Mouse (Mus musculus) forebrain, postnatal 0 days (tissue): Measurements from ENCODE around the gene Mib2. TPM values are rescaled to one million over a fixed set of nuclear protein-coding genes. Genes with fewer than 3 reads are reported as not detected.

ENCODE experiments used
- ATAC-seq: fragments of 200-750 bp; cut with Nextera tagmentation; 2 replicates; pipeline ENCODE4 v1.8.0; 2017; ENCODE audit warnings: mild to moderate bottlenecking, moderate library complexity
- DNase-seq: peaks from one replicate; pipeline ENCODE4 v3.0.0-alpha.2; 2015
- H3K27ac ChIP-seq: fragments of 300-500 bp; sonication (generic); 2 replicates; pipeline ENCODE4 v1.5.1; 2014; ENCODE audit warnings: low read depth, mild to moderate bottlenecking, antibody characterized with exemption, low read length, moderate library complexity, mixed read lengths
- H3K27me3 ChIP-seq: fragments of 300-500 bp; sonication (generic); 2 replicates; pipeline ENCODE4 v1.6.1; 2014; ENCODE audit warnings: mild to moderate bottlenecking, low read length, mixed read lengths; ENCODE audit not compliant: insufficient read depth
- H3K36me3 ChIP-seq: fragments of 300-500 bp; sonication (generic); 2 replicates; pipeline ENCODE4 v1.6.1; 2014; ENCODE audit warnings: mild to moderate bottlenecking, moderate library complexity; ENCODE audit not compliant: insufficient read depth
- H3K4me1 ChIP-seq: fragments of 300-500 bp; sonication (generic); 2 replicates; pipeline ENCODE4 v1.6.1; 2014; ENCODE audit warnings: antibody characterized with exemption; ENCODE audit not compliant: insufficient read depth
- H3K4me2 ChIP-seq: fragments of 300-500 bp; sonication (generic); 2 replicates; pipeline ENCODE4 v1.6.1; 2014; ENCODE audit warnings: low read depth, mild to moderate bottlenecking, moderate library complexity
- H3K4me3 ChIP-seq: fragments of 300-500 bp; sonication (generic); 2 replicates; pipeline ENCODE4 v1.5.1; 2014; ENCODE audit warnings: low read depth, low read length, mixed read lengths
- H3K9ac ChIP-seq: fragments of 300-500 bp; sonication (generic); 2 replicates; pipeline ENCODE4 v1.6.1; 2014; ENCODE audit warnings: mild to moderate bottlenecking
- H3K9me3 ChIP-seq: fragments of 300-500 bp; sonication (generic); 2 replicates; pipeline ENCODE4 v1.6.1; 2016; ENCODE audit warnings: low read length
- CTCF ChIP-seq: sonication (generic); IDR thresholded peaks from 2 replicates; pipeline ENCODE4 v1.5.1; 2016; ENCODE audit warnings: antibody characterized with exemption, control low read depth, low read depth
- WGBS: fragments of 180-500 bp; shearing (Covaris S2); extraction: QIAGEN DNeasy Blood & Tissue Kit; methylation state at CpG from one replicate; pipeline ENCODE4 v1.1.7; 2014; 5-methylcytosine and 5-hydroxymethylcytosine counted together
- polyA plus RNA-seq: library from polyadenylated mRNA; unstranded; fragments of >200 nt; fragmentation: Nextera tagmentation; extraction: Ambion mirVana; gene quantifications from 2 replicates; pipeline ENCODE4 v1.2.1, GENCODE M21; 2015
- total RNA-seq: library from RNA; depleted of rRNA; stranded (reverse); fragments of >200 nt; gene quantifications from 2 replicates; pipeline ENCODE4 v1.2.3, GENCODE M21; 2014; rRNA removed

Gene Mib2
- total RNA-seq (98.0 and 116 TPM in 2 replicates), polyA plus RNA-seq (42.9 and 46.5 TPM in 2 replicates)

DNA sequence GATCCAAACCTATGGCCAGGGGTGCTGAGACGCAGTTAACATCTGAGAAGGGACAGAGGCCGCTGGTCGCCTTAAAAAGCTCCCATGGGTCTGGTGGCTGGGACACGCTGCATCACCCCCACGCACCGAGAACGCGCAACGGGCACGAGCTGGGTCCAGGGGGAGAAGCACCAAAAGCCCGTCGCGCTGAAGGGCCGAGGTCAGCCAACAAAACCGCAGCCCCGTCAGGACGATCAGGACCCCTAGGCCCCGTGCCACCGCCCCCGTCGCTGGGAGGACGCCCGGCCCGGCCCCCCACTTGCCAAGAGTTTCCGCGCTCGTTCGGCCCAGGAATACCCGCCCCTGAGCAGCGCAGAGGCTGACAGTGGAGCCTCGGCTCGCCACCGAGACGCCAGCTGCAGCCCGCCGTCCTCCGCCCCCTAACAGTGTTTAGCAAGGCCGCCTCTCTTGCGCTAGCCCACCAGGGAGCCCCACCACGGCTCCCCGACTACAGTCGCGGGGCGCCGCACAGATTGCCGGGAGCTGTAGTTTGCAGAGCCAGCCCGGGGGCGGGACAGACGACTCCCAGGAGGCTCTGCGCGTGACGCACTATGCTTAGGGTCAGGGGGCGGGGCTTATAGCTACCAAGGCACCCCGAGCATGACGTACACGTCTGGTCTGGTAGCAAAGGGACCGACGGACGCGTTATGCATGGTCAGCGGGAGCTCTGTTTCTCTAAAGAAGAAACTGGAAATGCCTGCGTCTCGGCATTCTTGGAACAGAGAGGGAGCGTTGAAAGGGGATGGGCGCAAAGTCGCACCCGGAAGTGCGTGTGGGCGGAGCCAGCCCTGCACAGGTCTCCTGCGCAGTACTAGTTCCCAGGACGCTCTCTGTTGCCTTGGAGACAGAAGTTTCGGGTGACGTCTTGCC is at the start of gene Mib2:
Mib2 (minus strand) TSS at position 510 of the 909 bp plus-strand sequence.
- no peaks in the 10 kb centered on the region for H3K9me3 ChIP-seq
- H3K9ac ChIP-seq = peak within 1 kb of the TSS; percentile 83
- peaks cover 6% of the 10 kb centered on the region; the same call in 1 of the 2 replicates for H3K4me1 ChIP-seq
- peak within 1 kb of the TSS; percentile 83 for H3K4me2 ChIP-seq
- TF ChIP-seq CTCF = peak; percentile 30
- H3K27me3 ChIP-seq = no peaks in the 10 kb centered on the region
- ATAC-seq (peak; percentile 99), DNase-seq (peak; percentile 99)
- WGBS = 3% methylated on average over 73 of the region's 73 CpGs
- peak within 1 kb of the TSS; percentile 69 for H3K4me3 ChIP-seq
- H3K36me3 ChIP-seq = peaks cover 16% of the 10 kb centered on the region
- H3K27ac ChIP-seq = peak within 1 kb of the TSS; percentile 78

DNA sequence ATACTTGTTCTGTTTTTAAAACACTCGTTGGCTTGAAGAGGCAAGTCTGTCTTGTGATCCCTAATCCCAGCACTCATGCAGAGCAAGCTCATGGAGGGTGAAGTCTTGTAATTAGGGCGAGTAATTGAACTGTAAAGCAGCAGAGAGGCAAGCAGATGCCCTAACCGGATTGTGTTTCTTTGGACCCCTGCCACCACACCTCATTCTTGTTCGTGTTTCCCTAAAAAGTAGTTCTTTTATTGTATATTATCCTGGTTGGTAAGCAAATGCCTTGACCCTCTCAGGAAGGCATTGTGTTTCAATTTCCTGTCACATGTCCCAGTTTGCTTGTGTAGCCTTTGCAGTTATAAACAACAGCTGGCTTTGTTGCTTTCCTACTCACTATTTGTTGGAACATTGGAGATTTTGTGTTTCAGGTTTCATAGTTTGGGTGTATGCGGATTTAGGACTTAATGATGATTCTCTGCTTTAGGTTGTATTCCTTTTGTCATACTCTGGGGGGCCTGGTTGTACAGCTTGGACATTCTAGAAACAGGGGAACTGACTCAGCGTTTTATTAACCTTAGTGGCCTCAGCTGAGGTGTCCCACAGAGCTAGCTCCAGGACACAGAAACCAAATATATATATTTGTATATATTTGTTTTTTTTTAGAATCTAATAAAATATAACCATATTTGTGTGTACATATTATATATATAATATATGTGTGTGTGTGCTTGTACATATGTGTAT is 41.7 kb upstream of the Mib2 start:
- no peak for TF ChIP-seq CTCF
- Histone ChIP-seq H3K27ac (0 out of 2 replicates have a peak overlapping the region, but pooled peaks have one; percentile 1), H3K36me3 (peaks cover 4% of the 10 kb centered on the region), H3K4me3 (no peak overlapping the region), H3K4me1 (0 out of 2 replicates have a peak, but pooled peaks cover 5% of the 10 kb centered on the region), H3K4me2 (no peak overlapping the region), H3K9ac (no peak overlapping the region), H3K9me3 (no peaks in the 10 kb centered on the region), H3K27me3 (no peaks in the 10 kb centered on the region)
- ATAC-seq (no peak), DNase-seq (no peak)
- 36% methylated on average over 6 of the region's 6 CpGs for WGBS

DNA sequence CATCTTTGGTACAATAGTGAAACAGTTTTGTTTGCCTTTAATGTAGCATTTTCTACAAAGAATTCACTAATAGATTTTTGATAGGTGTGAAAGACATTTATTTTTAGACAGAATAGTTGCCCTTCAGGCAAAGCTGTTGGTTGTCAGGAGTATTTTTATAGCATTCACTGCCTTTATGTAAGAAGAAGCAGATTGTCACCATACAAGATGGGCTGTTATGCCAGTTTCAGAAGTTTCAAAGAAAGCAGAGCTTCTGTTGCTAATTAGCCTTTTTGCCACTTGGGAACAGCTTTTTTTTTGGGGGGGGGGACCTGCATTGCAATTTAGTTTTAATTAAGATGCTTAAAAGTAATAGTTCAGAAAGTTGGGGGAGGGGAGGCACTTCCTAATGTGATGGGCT is 40.0 kb upstream of the Mib2 start:
- ATAC-seq (no peak), DNase-seq (no peak)
- Histone ChIP-seq H3K9me3 (no peaks in the 10 kb centered on the region), H3K27me3 (no peaks in the 10 kb centered on the region), H3K27ac (no peak overlapping the region), H3K9ac (no peak overlapping the region), H3K4me2 (no peak overlapping the region), H3K4me3 (no peak overlapping the region), H3K36me3 (no peaks in the 10 kb centered on the region), H3K4me1 (0 out of 2 replicates have a peak, but pooled peaks cover 5% of the 10 kb centered on the region)
- no peak for TF ChIP-seq CTCF

DNA sequence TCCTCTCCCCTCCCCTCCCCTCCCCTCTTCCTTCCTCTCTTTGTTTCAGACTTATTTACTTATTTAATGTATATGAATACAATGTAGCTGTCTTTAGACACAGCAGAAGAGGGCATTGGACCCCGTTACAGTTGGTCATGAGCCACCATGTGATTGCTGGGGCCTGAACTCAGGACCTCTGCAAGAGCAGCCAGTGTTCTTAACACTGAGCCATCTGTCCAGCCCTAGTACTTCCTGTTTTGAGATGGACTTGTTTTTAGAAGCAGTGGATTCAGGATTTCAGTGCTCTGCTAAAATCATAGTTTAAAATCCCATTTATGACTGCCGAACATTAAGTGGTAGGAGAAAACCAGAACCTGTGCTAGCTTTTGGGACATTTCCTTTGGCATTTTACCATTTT is 39.6 kb upstream of the Mib2 start:
- Histone ChIP-seq H3K9ac (no peak overlapping the region), H3K4me3 (no peak overlapping the region), H3K36me3 (no peaks in the 10 kb centered on the region), H3K27ac (no peak overlapping the region), H3K4me2 (no peak overlapping the region), H3K9me3 (no peaks in the 10 kb centered on the region), H3K4me1 (0 out of 2 replicates have a peak, but pooled peaks cover 5% of the 10 kb centered on the region), H3K27me3 (no peaks in the 10 kb centered on the region)
- 68% methylated on average over 2 of the region's 2 CpGs for WGBS
- DNase-seq (no peak), ATAC-seq (no peak)
- no peak for TF ChIP-seq CTCF

GRCm38 (mm10) chr4:155705592-155705929 is 36.6 kb upstream of the Mib2 start:
- H3K36me3 ChIP-seq = no peaks in the 10 kb centered on the region
- peak overlapping the region; percentile 67 for H3K4me3 ChIP-seq
- peak overlapping the region; percentile 93 for H3K27ac ChIP-seq
- H3K27me3 ChIP-seq = no peaks in the 10 kb centered on the region
- peak overlapping the region; percentile 70 for H3K9ac ChIP-seq
- WGBS = under 1% methylated on average over 19 of the region's 19 CpGs
- ATAC-seq = no peak
- DNase-seq = peak; percentile 31
- H3K4me2 ChIP-seq = peak overlapping the region; percentile 85
- TF ChIP-seq CTCF = no peak
- H3K9me3 ChIP-seq = no peaks in the 10 kb centered on the region
- H3K4me1 ChIP-seq = 0 out of 2 replicates have a peak, but pooled peaks cover 5% of the 10 kb centered on the region

DNA sequence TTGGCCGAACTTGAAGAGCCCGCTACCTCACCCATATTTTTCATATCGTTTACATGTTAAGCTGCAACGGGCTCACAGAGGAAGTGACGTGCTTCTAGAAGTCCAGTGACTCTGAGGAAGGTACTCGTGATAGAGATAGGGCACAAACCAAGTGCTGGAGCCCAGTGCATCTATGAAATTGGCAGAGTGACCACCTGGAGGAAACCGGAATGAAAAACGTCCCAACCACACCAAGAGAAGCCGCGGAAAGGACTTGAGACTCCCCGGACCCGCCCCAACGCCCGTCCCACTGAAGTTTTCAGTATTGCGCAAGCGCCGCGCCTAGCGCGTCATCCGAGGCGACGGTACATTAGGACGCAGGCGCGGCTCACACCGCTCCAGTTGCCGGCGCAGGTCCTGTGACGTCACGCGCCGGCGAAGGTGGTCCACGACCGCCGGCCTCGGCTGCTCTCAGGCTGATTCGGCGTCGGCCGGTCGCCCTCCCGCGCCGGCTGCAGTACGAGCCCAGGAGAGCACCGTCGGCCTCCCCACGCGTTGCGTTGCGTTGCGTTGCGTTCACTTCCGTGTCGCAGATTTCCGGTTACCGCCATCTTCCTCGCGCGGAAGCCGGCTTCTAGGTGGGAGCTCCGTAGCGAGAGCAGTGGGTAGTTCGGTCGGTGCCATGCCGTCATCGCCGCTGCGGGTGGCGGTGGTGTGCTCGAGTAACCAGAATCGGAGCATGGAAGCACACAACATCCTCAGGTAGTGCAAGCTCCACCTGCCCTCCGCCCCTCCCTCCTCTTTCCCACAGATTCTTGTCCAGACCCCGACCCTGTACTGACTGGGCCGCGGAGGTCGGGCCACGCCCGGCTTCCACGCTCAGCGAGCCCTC is 36.0 kb upstream of the Mib2 start, which contains the start of gene Ssu72:
Ssu72 (plus strand) TSS at position 80 of the 871 bp plus-strand sequence.
- H3K27me3 ChIP-seq = no peaks in the 10 kb centered on the region
- H3K4me1 ChIP-seq = 0 out of 2 replicates have a peak, but pooled peaks cover 5% of the 10 kb centered on the region
- WGBS = under 1% methylated on average over 83 of the region's 83 CpGs
- peak within 1 kb of the TSS; percentile 67 for H3K4me3 ChIP-seq
- peak within 1 kb of the TSS; percentile 93 for H3K27ac ChIP-seq
- no peaks in the 10 kb centered on the region for H3K36me3 ChIP-seq
- peak within 1 kb of the TSS; percentile 85 for H3K4me2 ChIP-seq
- DNase-seq (peak; percentile 99), ATAC-seq (peak; percentile 96)
- H3K9me3 ChIP-seq = no peaks in the 10 kb centered on the region
- no peak for TF ChIP-seq CTCF
- H3K9ac ChIP-seq = peak within 1 kb of the TSS; percentile 70
